Mouse (Mus musculus): ENCODE results near the gene Zfp385a. TPM values are rescaled to one million over a fixed set of nuclear protein-coding genes. Genes with fewer than 3 reads are reported as not detected.
A peak's percentile ranks its signal among the peaks of the same experiment; 100 is the strongest.

The Zfp385a gene
- polyA plus RNA-seq, 1 experiment: 35.6 TPM

DNA sequence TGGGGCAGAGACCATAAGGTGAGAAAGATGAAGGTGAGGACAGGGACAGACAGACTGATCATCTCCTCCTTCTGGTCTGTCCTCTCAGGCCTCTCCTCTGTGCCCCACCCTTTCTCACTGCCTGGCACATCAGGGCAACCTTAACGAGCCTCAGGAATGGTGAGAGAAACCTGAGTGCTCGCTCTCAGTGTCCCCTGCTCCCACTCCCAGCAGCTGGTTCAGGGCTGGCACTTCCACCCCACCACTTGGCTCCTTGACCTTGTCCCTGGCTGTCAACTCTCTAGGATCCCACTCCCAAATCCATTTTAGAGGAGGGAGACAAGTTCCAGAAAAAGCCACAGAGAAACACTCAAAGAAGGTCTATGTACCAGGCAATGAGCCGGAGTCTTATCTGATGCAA is 4.9 kb downstream of the Zfp385a start:
- no peaks in the 10 kb centered on the region for H3K27me3 ChIP-seq (ENCODE audit: control insufficient read depth, insufficient read depth, insufficient read length)
- H3K79me2 ChIP-seq (ENCODE audit: control insufficient read depth, insufficient read depth): no peaks in the 10 kb centered on the region
- no peak overlapping the region for H3K4me2 ChIP-seq (ENCODE audit: low read depth)
- H3K36me3 ChIP-seq (ENCODE audit: control insufficient read depth, insufficient read depth): no peaks in the 10 kb centered on the region
- H3ac ChIP-seq (ENCODE audit: control insufficient read depth, insufficient read length): no peak overlapping the region
- H3K4me3 ChIP-seq: no peak overlapping the region
- TF ChIP-seq POLR2AphosphoS2 (IDR thresholded peaks at IDR 0.05; ENCODE audit: insufficient read length, low read depth) (no peak), E2F4 (IDR thresholded peaks at IDR 0.05; ENCODE audit: insufficient read depth) (no peak), TCF12 (IDR thresholded peaks at IDR 0.05; ENCODE audit: insufficient read depth, poor library complexity, severe bottlenecking) (peak; percentile 16), MYOG (IDR thresholded peaks at IDR 0.05; ENCODE audit: control insufficient read depth in 1 of 3, insufficient read depth in 1 of 3, insufficient read length in 2 of 3, low read depth in 2 of 3) (peak in 1 of 3 experiments; percentile 88), MYOD1 (IDR thresholded peaks at IDR 0.05; ENCODE audit: control insufficient read depth in 1 of 3, insufficient read length in 2 of 3, low read depth in 2 of 3) (peak in 1 of 3 experiments; percentile 67)

DNA sequence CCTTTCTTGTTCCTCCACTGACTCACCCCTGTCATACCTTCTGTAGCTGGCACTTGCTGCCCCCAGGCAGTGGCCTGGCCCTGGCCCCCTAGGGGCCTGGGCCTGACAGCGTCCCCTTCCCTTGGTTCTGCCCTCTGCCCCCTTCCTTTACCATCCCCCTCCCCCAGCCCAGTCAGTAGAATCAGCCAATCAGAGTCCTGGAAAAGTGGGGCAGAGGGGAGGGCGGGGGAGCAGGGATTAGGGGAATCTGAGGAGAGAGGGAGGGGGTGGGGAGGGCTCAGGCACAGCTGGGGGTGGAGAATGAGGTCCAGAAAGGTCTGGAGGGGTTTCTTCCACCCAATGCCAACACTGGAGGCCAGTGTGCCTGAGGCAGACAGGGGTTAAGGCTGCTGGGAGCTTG is 5.7 kb downstream of the Zfp385a start:
- H3K79me2 ChIP-seq (ENCODE audit: control insufficient read depth, insufficient read depth): no peaks in the 10 kb centered on the region
- H3K4me3 ChIP-seq: no peak overlapping the region
- no peaks in the 10 kb centered on the region for H3K27me3 ChIP-seq (ENCODE audit: control insufficient read depth, insufficient read depth, insufficient read length)
- H3K4me2 ChIP-seq (ENCODE audit: low read depth): no peak overlapping the region
- H3K36me3 ChIP-seq (ENCODE audit: control insufficient read depth, insufficient read depth): no peaks in the 10 kb centered on the region
- H3ac ChIP-seq (ENCODE audit: control insufficient read depth, insufficient read length): no peak overlapping the region
- no peak for TF ChIP-seq SRF (IDR thresholded peaks at IDR 0.05; ENCODE audit: control insufficient read depth, insufficient read length, low read depth)
- no peak for TF ChIP-seq MYOG (IDR thresholded peaks at IDR 0.05; ENCODE audit: control insufficient read depth in 1 of 3, insufficient read depth in 1 of 3, insufficient read length in 2 of 3, low read depth in 2 of 3)

DNA sequence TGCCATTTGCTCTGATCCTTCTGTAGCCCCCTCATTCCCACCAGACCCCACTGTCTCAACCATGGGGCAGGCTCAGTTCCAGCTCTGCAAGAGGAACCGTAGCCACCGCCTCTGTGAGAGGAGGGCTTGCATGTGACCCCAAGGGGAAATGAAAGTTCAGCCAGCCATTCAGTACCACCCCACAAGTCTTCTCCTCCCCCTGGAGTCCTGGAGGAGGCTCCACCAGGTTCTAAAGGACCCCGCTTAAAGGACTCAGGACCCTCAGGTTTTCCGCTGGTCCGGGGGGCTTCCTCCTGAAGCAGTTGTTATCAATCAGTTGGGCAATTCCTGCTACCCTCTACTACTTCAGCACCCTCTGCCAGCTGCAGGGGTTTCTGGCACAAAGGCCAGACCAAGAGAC is 6.2 kb downstream of the Zfp385a start:
- no peak overlapping the region for H3K4me2 ChIP-seq (ENCODE audit: low read depth)
- no peaks in the 10 kb centered on the region for H3K27me3 ChIP-seq (ENCODE audit: control insufficient read depth, insufficient read depth, insufficient read length)
- no peaks in the 10 kb centered on the region for H3K79me2 ChIP-seq (ENCODE audit: control insufficient read depth, insufficient read depth)
- H3ac ChIP-seq (ENCODE audit: control insufficient read depth, insufficient read length): no peak overlapping the region
- no peak overlapping the region for H3K4me3 ChIP-seq
- H3K36me3 ChIP-seq (ENCODE audit: control insufficient read depth, insufficient read depth): no peaks in the 10 kb centered on the region
- TF ChIP-seq REST (IDR thresholded peaks at IDR 0.05; ENCODE audit: insufficient read depth, insufficient read length) (no peak), POLR2A (IDR thresholded peaks at IDR 0.05; ENCODE audit: insufficient read length, low read depth) (no peak), USF1 (IDR thresholded peaks at IDR 0.05; ENCODE audit: low read depth) (no peak), MAX (IDR thresholded peaks at IDR 0.05; ENCODE audit: low read depth) (no peak), TCF3 (IDR thresholded peaks at IDR 0.05; ENCODE audit: insufficient read length, low read depth) (no peak), MYOG (IDR thresholded peaks at IDR 0.05; ENCODE audit: control insufficient read depth in 1 of 3, insufficient read depth in 1 of 3, insufficient read length in 2 of 3, low read depth in 2 of 3) (no peak), POLR2AphosphoS2 (IDR thresholded peaks at IDR 0.05; ENCODE audit: insufficient read length, low read depth) (no peak), TCF12 (IDR thresholded peaks at IDR 0.05; ENCODE audit: insufficient read depth, poor library complexity, severe bottlenecking) (no peak), CEBPB (IDR thresholded peaks at IDR 0.05; ENCODE audit: insufficient read depth, poor library complexity, severe bottlenecking) (no peak)

DNA sequence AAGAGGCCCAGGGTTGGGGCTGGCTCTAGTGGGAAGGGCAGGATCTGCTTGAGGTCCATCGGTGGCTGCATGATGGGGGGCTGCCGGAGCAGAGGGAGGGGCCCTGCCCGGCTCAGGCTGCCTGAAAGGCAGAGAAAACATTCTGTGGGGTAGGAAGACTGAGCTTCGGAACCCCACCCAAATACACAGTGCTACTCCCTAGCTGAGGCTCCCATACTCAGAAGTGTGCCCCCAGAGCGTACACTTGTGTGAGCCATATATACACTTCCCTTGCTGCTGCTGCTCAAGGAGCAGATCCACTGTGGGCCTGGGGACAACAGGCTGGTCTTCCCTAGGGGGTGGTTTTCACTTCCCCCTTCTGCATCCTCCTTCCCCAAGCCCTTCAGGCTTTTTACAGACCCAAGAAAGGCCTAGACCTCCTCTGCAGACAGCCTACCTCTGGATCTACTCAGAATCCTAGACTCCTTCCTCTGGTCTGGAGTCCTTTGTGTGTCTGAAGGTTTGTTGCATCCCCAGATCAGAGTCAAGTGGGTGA is 6.7 kb downstream of the Zfp385a start:
- no peak overlapping the region for H3K4me3 ChIP-seq
- H3K79me2 ChIP-seq (ENCODE audit: control insufficient read depth, insufficient read depth): no peaks in the 10 kb centered on the region
- H3ac ChIP-seq (ENCODE audit: control insufficient read depth, insufficient read length): no peak overlapping the region
- no peaks in the 10 kb centered on the region for H3K27me3 ChIP-seq (ENCODE audit: control insufficient read depth, insufficient read depth, insufficient read length)
- no peak for TF ChIP-seq SRF (IDR thresholded peaks at IDR 0.05; ENCODE audit: control insufficient read depth, insufficient read length, low read depth)
- TF ChIP-seq MAX (IDR thresholded peaks at IDR 0.05; ENCODE audit: low read depth): no peak
- no peak for TF ChIP-seq POLR2AphosphoS2 (IDR thresholded peaks at IDR 0.05; ENCODE audit: insufficient read length, low read depth)
- TF ChIP-seq POLR2A (IDR thresholded peaks at IDR 0.05; ENCODE audit: insufficient read length, low read depth): no peak
- no peak for TF ChIP-seq E2F4 (IDR thresholded peaks at IDR 0.05; ENCODE audit: insufficient read depth)
- TF ChIP-seq CEBPB (IDR thresholded peaks at IDR 0.05; ENCODE audit: insufficient read depth, poor library complexity, severe bottlenecking): no peak
- TF ChIP-seq REST (IDR thresholded peaks at IDR 0.05; ENCODE audit: insufficient read depth, insufficient read length): no peak
- TF ChIP-seq USF1 (IDR thresholded peaks at IDR 0.05; ENCODE audit: low read depth): no peak
- TF ChIP-seq TCF12 (IDR thresholded peaks at IDR 0.05; ENCODE audit: insufficient read depth, poor library complexity, severe bottlenecking): no peak
- H3K36me3 ChIP-seq (ENCODE audit: control insufficient read depth, insufficient read depth): no peaks in the 10 kb centered on the region
- H3K4me2 ChIP-seq (ENCODE audit: low read depth): no peak overlapping the region

DNA sequence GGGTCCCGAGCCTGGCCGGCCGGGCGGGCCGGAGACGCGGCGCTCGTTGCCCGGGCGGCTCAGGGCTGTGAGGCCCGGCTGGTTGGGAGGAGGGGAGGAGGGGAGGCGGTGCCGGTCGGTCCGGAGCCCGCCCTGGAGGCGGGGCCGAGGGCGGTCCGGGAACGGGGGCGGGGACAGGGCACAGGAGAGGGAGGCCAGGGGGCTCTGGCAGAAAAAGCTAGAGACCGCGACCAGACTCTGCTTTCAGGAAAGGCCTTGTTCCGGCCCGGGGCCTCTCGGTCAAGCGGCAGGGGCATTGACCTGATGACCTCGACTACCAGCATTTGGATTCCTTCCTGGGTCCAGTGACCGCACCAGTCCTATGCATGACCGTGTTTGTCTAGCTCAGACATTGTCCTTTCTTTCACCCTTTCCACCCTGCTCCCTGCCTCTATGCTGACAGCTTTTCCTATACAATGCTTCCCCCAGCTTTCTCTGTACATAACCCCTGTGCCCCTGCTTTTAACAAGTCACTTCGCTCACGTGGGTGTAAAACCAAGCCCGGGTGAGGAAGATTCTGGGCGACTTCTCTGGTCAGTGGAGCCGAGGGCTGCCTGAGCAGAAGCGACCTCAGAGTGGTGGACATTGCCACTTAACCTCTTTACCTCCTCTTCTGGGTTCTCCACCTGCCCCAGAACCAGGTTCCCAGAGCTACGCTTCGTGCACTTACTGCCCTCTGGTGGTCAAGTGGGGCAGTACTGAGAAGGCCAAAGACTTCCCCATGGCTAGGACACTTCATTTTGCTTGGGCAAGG is 16.2 kb downstream of the Zfp385a start:
- peak overlapping the region; percentile 37 for H3ac ChIP-seq (ENCODE audit: control insufficient read depth, insufficient read length)
- H3K36me3 ChIP-seq (ENCODE audit: control insufficient read depth, insufficient read depth): no peaks in the 10 kb centered on the region
- no peaks in the 10 kb centered on the region for H3K27me3 ChIP-seq (ENCODE audit: control insufficient read depth, insufficient read depth, insufficient read length)
- peak overlapping the region; percentile 100 for H3K4me2 ChIP-seq (ENCODE audit: low read depth)
- H3K79me2 ChIP-seq (ENCODE audit: control insufficient read depth, insufficient read depth): no peaks in the 10 kb centered on the region
- TF ChIP-seq POLR2A (IDR thresholded peaks at IDR 0.05; ENCODE audit: insufficient read length, low read depth) (peak; percentile 74), CEBPB (IDR thresholded peaks at IDR 0.05; ENCODE audit: insufficient read depth, poor library complexity, severe bottlenecking) (no peak), POLR2AphosphoS2 (IDR thresholded peaks at IDR 0.05; ENCODE audit: insufficient read length, low read depth) (no peak), TCF12 (IDR thresholded peaks at IDR 0.05; ENCODE audit: insufficient read depth, poor library complexity, severe bottlenecking) (no peak), MAX (IDR thresholded peaks at IDR 0.05; ENCODE audit: low read depth) (no peak), E2F4 (IDR thresholded peaks at IDR 0.05; ENCODE audit: insufficient read depth) (no peak)
- peak overlapping the region; percentile 41 for H3K4me3 ChIP-seq

Measured in myocyte (in vitro differentiated cells).